Mouse (Mus musculus) MEL (cell line): ENCODE results near the gene Catip. TPM values are rescaled to one million over a fixed set of nuclear protein-coding genes. Genes with fewer than 3 reads are reported as not detected.

Experiments used
- DNase-seq: peaks from one replicate; pipeline ENCODE4 v3.0.0; 2011; ENCODE audit warnings: low read depth, low spot score
- H3K27ac ChIP-seq: 2 replicates; pipeline ENCODE4 v1.5.1; 2012; ENCODE audit warnings: low read depth, mild to moderate bottlenecking, control low read depth, low read length, moderate library complexity; ENCODE audit not compliant: control insufficient read depth
- H3K27me3 ChIP-seq, 2 experiments: fragments of 150-350 bp in 1 of 2; sonication (generic) in 1 of 2; 2 replicates each; pipeline ENCODE4 v1.6.1; 2012; ENCODE audit warnings: low read length in 2 of 2, mild to moderate bottlenecking in 2 of 2, improper control_type of control experiment in 1 of 2, moderate library complexity in 1 of 2; ENCODE audit not compliant: insufficient read depth in 2 of 2, control insufficient read depth in 1 of 2
- H3K36me3 ChIP-seq, 2 experiments: 2 replicates each; pipeline ENCODE4 v1.6.1; 2012 to 2014; ENCODE audit warnings: low read length in 2 of 2, improper control_type of control experiment in 1 of 2, inconsistent platforms in 1 of 2, mild to moderate bottlenecking in 1 of 2; ENCODE audit not compliant: insufficient read depth in 2 of 2, control insufficient read depth in 1 of 2
- H3K4me1 ChIP-seq, 2 experiments: fragments of 150-350 bp in 1 of 2; sonication (generic) in 1 of 2; 2 replicates each; pipeline ENCODE4 v1.6.1; 2012; ENCODE audit warnings: low read length in 2 of 2, improper control_type of control experiment in 1 of 2, mild to moderate bottlenecking in 1 of 2; ENCODE audit not compliant: insufficient read depth in 2 of 2, control insufficient read depth in 1 of 2
- H3K4me3 ChIP-seq, 2 experiments: fragments of 150-350 bp in 1 of 2; sonication (generic) in 1 of 2; 2 replicates each; pipeline ENCODE4 v1.5.1; 2012; ENCODE audit warnings: low read depth in 2 of 2, low read length in 2 of 2, mild to moderate bottlenecking in 2 of 2, moderate library complexity in 2 of 2, control low read depth in 1 of 2, improper control_type of control experiment in 1 of 2; ENCODE audit not compliant: control insufficient read depth in 1 of 2, insufficient read depth in 1 of 2
- H3K79me2 ChIP-seq: 2 replicates; pipeline ENCODE4 v1.6.1; 2012; ENCODE audit warnings: mild to moderate bottlenecking, low read length, moderate library complexity; ENCODE audit not compliant: control insufficient read depth, poor library complexity, insufficient read depth
- H3K9ac ChIP-seq: 2 replicates; pipeline ENCODE4 v1.6.1; 2012; ENCODE audit warnings: low read depth, mild to moderate bottlenecking, control low read depth, low read length, moderate library complexity; ENCODE audit not compliant: control insufficient read depth, poor library complexity, severe bottlenecking
- H3K9me3 ChIP-seq: fragments of 150-350 bp; sonication (generic); replicated peaks from 2 replicates; pipeline ENCODE4 v1.6.1; 2012; ENCODE audit warnings: mild to moderate bottlenecking, low read length, improper control_type of control experiment, moderate library complexity; ENCODE audit not compliant: insufficient read depth
- BHLHE40 ChIP-seq: IDR thresholded peaks from 2 replicates; pipeline ENCODE4 v1.6.1; 2012; ENCODE audit warnings: low read depth, mild to moderate bottlenecking, inconsistent platforms, low read length, improper control_type of control experiment, borderline replicate concordance
- CHD1 ChIP-seq: IDR thresholded peaks from 2 replicates; pipeline ENCODE4 v1.6.1; 2012; ENCODE audit warnings: low read depth, mild to moderate bottlenecking, inconsistent platforms, low read length, improper control_type of control experiment
- E2F4 ChIP-seq: IDR thresholded peaks from 2 replicates; pipeline ENCODE4 v1.6.1; 2011; ENCODE audit warnings: low read depth, low read length, improper control_type of control experiment, borderline replicate concordance
- JUND ChIP-seq: IDR thresholded peaks from 2 replicates; pipeline ENCODE4 v1.6.1; 2011; ENCODE audit warnings: low read depth, mild to moderate bottlenecking, improper control_type of control experiment, low read length
- KAT2A ChIP-seq: conservative IDR thresholded peaks from 2 replicates; pipeline ENCODE4 v1.6.1; 2012; ENCODE audit warnings: low read depth, low read length, improper control_type of control experiment, inconsistent platforms
- MAFK ChIP-seq: IDR thresholded peaks from 2 replicates; pipeline ENCODE4 v1.6.1; 2011; ENCODE audit warnings: low read depth, mild to moderate bottlenecking, low read length, improper control_type of control experiment, borderline replicate concordance
- MYC ChIP-seq: IDR thresholded peaks from 2 replicates; pipeline ENCODE4 v1.6.1; 2011; ENCODE audit warnings: low read depth, mild to moderate bottlenecking, low read length, improper control_type of control experiment, moderate library complexity
- POLR2A ChIP-seq, 2 experiments: IDR thresholded peaks; 2 replicates each; pipeline ENCODE4 v1.6.1; 2011 to 2012; ENCODE audit warnings: low read length in 2 of 2, mild to moderate bottlenecking in 2 of 2, control low read depth in 1 of 2, improper control_type of control experiment in 1 of 2, low read depth in 1 of 2, moderate library complexity in 1 of 2; ENCODE audit not compliant: control insufficient read depth in 1 of 2, insufficient read depth in 1 of 2, poor library complexity in 1 of 2
- RAD21 ChIP-seq: IDR thresholded peaks from 2 replicates; pipeline ENCODE4 v1.6.1; 2011; ENCODE audit warnings: mild to moderate bottlenecking, low read depth, low read length, improper control_type of control experiment
- RCOR1 ChIP-seq: IDR thresholded peaks from 2 replicates; pipeline ENCODE4 v1.6.1; 2012; ENCODE audit warnings: low read depth, mild to moderate bottlenecking, inconsistent platforms, low read length, improper control_type of control experiment
- SMC3 ChIP-seq: IDR thresholded peaks from 2 replicates; pipeline ENCODE4 v1.6.1; 2011; ENCODE audit warnings: low read depth, low read length, improper control_type of control experiment
- TAL1 ChIP-seq: IDR thresholded peaks from 2 replicates; pipeline ENCODE4 v1.6.1; 2012; ENCODE audit warnings: mild to moderate bottlenecking, inconsistent platforms, low read length, moderate library complexity, mixed read lengths
- TCF12 ChIP-seq: IDR thresholded peaks from 2 replicates; pipeline ENCODE4 v1.6.1; 2014; ENCODE audit warnings: low read depth, mild to moderate bottlenecking, inconsistent platforms, low read length, improper control_type of control experiment, moderate library complexity
- USF1 ChIP-seq: IDR thresholded peaks from 2 replicates; pipeline ENCODE4 v1.6.1; 2014; ENCODE audit warnings: low read depth, mild to moderate bottlenecking, inconsistent platforms, low read length, improper control_type of control experiment, moderate library complexity
- ZMIZ1 ChIP-seq: IDR thresholded peaks from 2 replicates; pipeline ENCODE4 v1.6.1; 2012; ENCODE audit warnings: low read depth, mild to moderate bottlenecking, inconsistent platforms, low read length, improper control_type of control experiment, moderate library complexity
- polyA plus RNA-seq, 2 experiments: library from polyadenylated mRNA; stranded (reverse) in 1 of 2; unstranded in 1 of 2; fragments of >175 nt in 1 of 2; fragments of >200 nt in 1 of 2; gene quantifications; 2 replicates each; pipeline versions ENCODE4 v1.2.1 to v1.2.4; 2012; ENCODE audit warnings: low replicate concordance in 2 of 2, low read depth in 1 of 2; ENCODE audit not compliant: insufficient read length in 2 of 2, insufficient read depth in 1 of 2, missing spikeins in 1 of 2
- total RNA-seq: library from RNA; depleted of rRNA; stranded (reverse); fragments of 300-350 nt; gene quantifications from 2 replicates; pipeline ENCODE4 v1.2.3, GENCODE M21; 2012

The Catip gene
- total and polyA plus RNA-seq, 3 experiments: 0.08 TPM; not detected in 1

- no peak for DNase-seq
- Histone ChIP-seq H3K27ac (no peak overlapping the region), H3K9ac (no peak overlapping the region), H3K4me1 (peaks cover 0 to 4% of the 10 kb centered on the region in 2 experiments; a peak in 1 of 4 replicates), H3K4me3 (no peak overlapping the region), H3K27me3 (no peaks in the 10 kb centered on the region), H3K9me3 (no peaks in the 10 kb centered on the region), H3K36me3 (peaks cover 0 to 3% of the 10 kb centered on the region in 2 experiments; a peak in 2 of 4 replicates), H3K79me2 (peaks cover 14% of the 10 kb centered on the region)
- TF ChIP-seq POLR2A (IDR thresholded peaks at IDR 0.05; ENCODE audit: control insufficient read depth in 1 of 2, insufficient read depth in 1 of 2, low read depth in 1 of 2, low read length in 2 of 2, poor library complexity in 1 of 2) (no peak), KAT2A (no peak), MYC (no peak), RCOR1 (no peak), SMC3 (no peak), CHD1 (no peak), JUND (no peak), MAFK (no peak), E2F4 (no peak), USF1 (no peak), TCF12 (no peak), ZMIZ1 (no peak)
Measured at GRCm38 (mm10) chr1:74394858-74395257, 33.0 kb downstream of the Catip start.

GRCm38 (mm10) chr1:74395290-74395689, 33.4 kb downstream of the Catip start:
- peaks cover 0 to 4% of the 10 kb centered on the region in 2 experiments; a peak in 1 of 4 replicates for H3K4me1 ChIP-seq
- H3K9ac ChIP-seq: no peak overlapping the region
- peaks cover 0 to 4% of the 10 kb centered on the region in 2 experiments; a peak in 2 of 4 replicates for H3K36me3 ChIP-seq
- no peaks in the 10 kb centered on the region for H3K9me3 ChIP-seq
- DNase-seq: no peak
- no peak overlapping the region for H3K4me3 ChIP-seq
- no peak for TF ChIP-seq BHLHE40
- TF ChIP-seq SMC3: no peak
- no peak for TF ChIP-seq RCOR1
- no peak for TF ChIP-seq TAL1
- TF ChIP-seq RAD21: no peak
- no peaks in the 10 kb centered on the region for H3K27me3 ChIP-seq
- no peak overlapping the region for H3K27ac ChIP-seq
- H3K79me2 ChIP-seq: peaks cover 14% of the 10 kb centered on the region
